Mouse (Mus musculus) cerebellum, adult 9-11 months (tissue): ENCODE measurements around the gene Pfdn2.
"Not testable (repeated sequence)": the region's sequence is repeated elsewhere in the genome, so short reads cannot be mapped to it uniquely, and the experiment has no call there.

Experiments
- DNase-seq: peaks from one replicate; pipeline ENCODE4 v3.0.0; 2022

The Pfdn2 gene

GRCm38 (mm10) chr1:171345225-171346094 lies at the start of gene Pfdn2, which contains the start of gene Nit1:
TSS of gene Pfdn2 (plus strand) at chr1:171345670.
TSS of gene Nit1 (minus strand) at chr1:171345646.
- DNase-seq, result peak; percentile 90

- DNase-seq, result peak; percentile 34
Observed at GRCm38 (mm10) chr1:171298226-171298625, 47.2 kb upstream of the Pfdn2 start.

- DNase-seq, result not testable (repeated sequence)
Observed at GRCm38 (mm10) chr1:171306157-171306556, 39.3 kb upstream of the Pfdn2 start.

GRCm38 (mm10) chr1:171309321-171309720 lies 36.1 kb upstream of the Pfdn2 start:
- no peak for DNase-seq

GRCm38 (mm10) chr1:171319748-171320147 lies 25.7 kb upstream of the Pfdn2 start:
- no peak for DNase-seq

- peak; percentile 82 for DNase-seq
Observed at GRCm38 (mm10) chr1:171320151-171320550, 25.3 kb upstream of the Pfdn2 start.

- DNase-seq, result no peak
Observed at GRCm38 (mm10) chr1:171321415-171321814, 24.1 kb upstream of the Pfdn2 start.

GRCm38 (mm10) chr1:171322012-171322411 lies 23.5 kb upstream of the Pfdn2 start:
- DNase-seq, result no peak

GRCm38 (mm10) chr1:171325571-171325970 lies 19.9 kb upstream of the Pfdn2 start:
- DNase-seq, result no peak

GRCm38 (mm10) chr1:171326588-171326987 lies 18.9 kb upstream of the Pfdn2 start:
- DNase-seq, result not testable (repeated sequence)

GRCm38 (mm10) chr1:171328244-171328643 lies 17.2 kb upstream of the Pfdn2 start:
- DNase-seq, result peak; percentile 49

- DNase-seq, result peak; percentile 97
Observed at GRCm38 (mm10) chr1:171328839-171329432, 16.5 kb upstream of the Pfdn2 start, which contains the start of gene Dedd. TSS of gene Dedd (plus strand) at chr1:171329145.

- DNase-seq, result peak; percentile 86
Observed at GRCm38 (mm10) chr1:171329433-171330215, 15.8 kb upstream of the Pfdn2 start.

- no peak for DNase-seq
Observed at GRCm38 (mm10) chr1:171330216-171330560, 15.3 kb upstream of the Pfdn2 start.

- DNase-seq, result no peak
Observed at GRCm38 (mm10) chr1:171342262-171343207, 2.9 kb upstream of the Pfdn2 start.

GRCm38 (mm10) chr1:171343922-171344677 lies 1.4 kb upstream of the Pfdn2 start:
- peak; percentile 55 for DNase-seq

GRCm38 (mm10) chr1:171344715-171345114 lies 755 bp upstream of the Pfdn2 start:
- DNase-seq, result no peak

- DNase-seq, result no peak
Observed at GRCm38 (mm10) chr1:171346095-171346450, 603 bp downstream of the Pfdn2 start.

- no peak for DNase-seq
Observed at GRCm38 (mm10) chr1:171348665-171349064, 3.2 kb downstream of the Pfdn2 start.

GRCm38 (mm10) chr1:171349210-171349609 lies 3.7 kb downstream of the Pfdn2 start:
- DNase-seq, result no peak

GRCm38 (mm10) chr1:171355812-171356340 lies 10.4 kb downstream of the Pfdn2 start:
- DNase-seq, result no peak
